Mouse (Mus musculus) ES-E14 (cell line): Measurements from ENCODE around the gene Ogfr.

Experiments used
- CHD2 ChIP-seq: IDR thresholded peaks from 2 replicates; pipeline ENCODE4 v1.6.1; 2014; ENCODE audit warnings: mild to moderate bottlenecking, low read depth, low read length, inconsistent platforms
- HCFC1 ChIP-seq: IDR thresholded peaks from 2 replicates; pipeline ENCODE4 v1.6.1; 2012; ENCODE audit warnings: low read length, inconsistent platforms, borderline replicate concordance; ENCODE audit not compliant: insufficient read depth
- ZC3H11A ChIP-seq: IDR thresholded peaks from 2 replicates; pipeline ENCODE4 v1.6.1; 2012; ENCODE audit warnings: low read depth, mild to moderate bottlenecking, inconsistent platforms, low read length, borderline replicate concordance
- ZNF384 ChIP-seq: IDR thresholded peaks from 2 replicates; pipeline ENCODE4 v1.6.1; 2012; ENCODE audit warnings: low read depth, low read length, inconsistent platforms

DNA sequence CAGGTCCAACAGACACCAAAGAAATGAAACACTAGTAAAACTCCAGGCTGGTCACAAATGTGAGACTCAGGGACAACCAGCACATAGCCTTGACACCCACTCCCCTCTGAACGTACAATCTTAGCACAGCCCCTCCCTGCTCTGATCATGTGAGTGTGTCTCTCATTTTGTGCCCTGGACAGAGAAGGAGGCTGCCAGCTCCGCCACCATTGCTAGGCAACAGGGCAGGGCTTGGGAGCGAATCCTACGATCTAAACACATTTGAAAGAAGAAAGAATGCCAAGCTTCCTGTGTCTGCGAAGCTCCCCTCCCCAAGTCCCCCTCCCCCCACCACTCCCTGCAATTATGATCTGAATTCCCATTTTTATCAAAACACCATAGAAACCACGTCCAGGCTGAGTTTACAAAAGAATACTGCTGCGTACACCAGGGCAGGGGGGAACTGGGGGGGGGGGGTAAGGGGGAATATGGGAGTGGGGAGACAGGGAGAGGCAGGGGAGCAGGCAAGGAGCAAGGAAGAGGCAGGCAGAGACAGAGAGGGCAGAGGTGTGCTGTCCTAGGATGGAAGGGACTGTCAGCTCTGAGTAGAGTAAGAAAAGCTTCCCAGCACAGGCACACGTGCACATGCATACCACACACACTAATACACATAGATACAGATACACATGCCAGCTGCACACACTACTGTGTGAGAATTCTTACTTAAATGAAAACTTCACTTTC is 41.5 kb upstream of the Ogfr start:
- TF ChIP-seq ZNF384 (no peak), CHD2 (no peak), HCFC1 (no peak), ZC3H11A (no peak)
